Mouse (Mus musculus) stomach, postnatal 0 days (tissue): Measurements from ENCODE around the gene Syndig1.

ENCODE experiments used
- CTCF ChIP-seq: IDR thresholded peaks from 2 replicates; pipeline ENCODE4 v1.5.1; 2016; ENCODE audit warnings: antibody characterized with exemption, low read depth, mild to moderate bottlenecking, moderate library complexity
- EP300 ChIP-seq: optimal IDR thresholded peaks from 2 replicates; pipeline ENCODE3; 2016; ENCODE audit warnings: antibody characterized with exemption

GRCm38 (mm10) chr2:149870496-149870895, 41.5 kb downstream of the Syndig1 start:
- TF ChIP-seq CTCF (no peak), EP300 (no peak)
